Mouse (Mus musculus) liver, embryonic 14.5 days (tissue): ENCODE measurements around the gene Pnpla6. TPM values are rescaled to one million over a fixed set of nuclear protein-coding genes. Genes with fewer than 3 reads are reported as not detected.

Source experiments
- ATAC-seq: fragments of 200-750 bp; cut with Nextera tagmentation; 2 replicates; pipeline ENCODE4 v1.8.0; 2017; ENCODE audit warnings: moderate number of reproducible peaks, mild to moderate bottlenecking, moderate library complexity; ENCODE audit not compliant: insufficient read depth
- DNase-seq, 3 experiments: peaks; one replicate each; pipeline ENCODE4 v3.0.0-alpha.2; 2012 to 2013; ENCODE audit warnings: low read depth in 3 of 3, low spot score in 3 of 3
- H3K27ac ChIP-seq: fragments of 300-500 bp; sonication (generic); 2 replicates; pipeline ENCODE4 v1.5.1; 2014; ENCODE audit warnings: moderate library complexity, mild to moderate bottlenecking, control low read depth, inconsistent platforms
- H3K27me3 ChIP-seq: fragments of 300-500 bp; sonication (generic); 2 replicates; pipeline ENCODE4 v1.6.1; 2014; ENCODE audit warnings: mild to moderate bottlenecking, low read length, moderate library complexity; ENCODE audit not compliant: control insufficient read depth, insufficient read depth
- H3K36me3 ChIP-seq: fragments of 300-500 bp; sonication (generic); replicated peaks from 2 replicates; pipeline ENCODE4 v1.6.1; 2014; ENCODE audit warnings: low read depth; ENCODE audit not compliant: control insufficient read depth, insufficient read depth
- H3K4me1 ChIP-seq, 2 experiments: fragments of 200-500 bp in 1 of 2; fragments of 300-500 bp in 1 of 2; sonication (generic) in 1 of 2; replicated peaks; 2 replicates each; pipeline ENCODE4 v1.6.1; 2012 to 2014; ENCODE audit warnings: antibody characterized with exemption in 1 of 2, inconsistent platforms in 1 of 2, low read length in 1 of 2; ENCODE audit not compliant: control insufficient read depth in 2 of 2, insufficient read depth in 2 of 2
- H3K4me2 ChIP-seq: fragments of 300-500 bp; sonication (generic); 2 replicates; pipeline ENCODE4 v1.6.1; 2014; ENCODE audit warnings: low read depth, mild to moderate bottlenecking, control low read depth, moderate library complexity
- H3K4me3 ChIP-seq, 2 experiments: fragments of 200-500 bp in 1 of 2; fragments of 300-500 bp in 1 of 2; sonication (generic) in 1 of 2; 2 replicates each; pipeline ENCODE4 v1.5.1; 2012 to 2014; ENCODE audit warnings: low read depth in 2 of 2, low read length in 2 of 2, mild to moderate bottlenecking in 2 of 2, control low read depth in 1 of 2, inconsistent platforms in 1 of 2, moderate library complexity in 1 of 2; ENCODE audit not compliant: insufficient read depth in 1 of 2
- H3K9ac ChIP-seq: fragments of 300-500 bp; sonication (generic); replicated peaks from 2 replicates; pipeline ENCODE4 v1.6.1; 2014; ENCODE audit warnings: mild to moderate bottlenecking, control low read depth, moderate library complexity
- H3K9me3 ChIP-seq: fragments of 300-500 bp; sonication (generic); 2 replicates; pipeline ENCODE4 v1.6.1; 2016; ENCODE audit warnings: low read length, mixed read lengths; ENCODE audit not compliant: control insufficient read depth
- CTCF ChIP-seq: IDR thresholded peaks from 2 replicates; pipeline ENCODE4 v1.5.1; 2016; ENCODE audit warnings: antibody characterized with exemption, low read depth, control low read depth
- EP300 ChIP-seq: IDR thresholded peaks from 2 replicates; pipeline ENCODE4 v1.6.1; 2016; ENCODE audit warnings: antibody characterized with exemption, low read depth
- WGBS: fragments of 180-500 bp; shearing (Covaris S2); extraction: QIAGEN DNeasy Blood & Tissue Kit; methylation state at CpG from one replicate; pipeline ENCODE4 v1.1.7; 2014; ENCODE audit not compliant: insufficient replicate concordance; 5-methylcytosine and 5-hydroxymethylcytosine counted together
- polyA plus RNA-seq, 2 experiments: library from polyadenylated mRNA; depleted of rRNA in 1 of 2; stranded (reverse) in 1 of 2; unstranded in 1 of 2; fragments of >200 nt; fragmentation: Nextera tagmentation in 1 of 2; extraction: Ambion mirVana in 1 of 2; gene quantifications; 2 replicates each; pipeline versions ENCODE4 v1.2.1 to v1.2.3; 2012 to 2014

Pnpla6 gene
- polyA plus RNA-seq, 2 experiments, result 6.5 to 14.2 TPM

GRCm38 (mm10) chr8:3517117-3517495, 1.9 kb downstream of the Pnpla6 start:
- TF ChIP-seq CTCF (no peak), EP300 (no peak)
- 3% methylated on average over 16 of the region's 16 CpGs for WGBS
- DNase-seq (no peak), ATAC-seq (no peak)
- Histone ChIP-seq H3K27ac (peak overlapping the region; percentile 24), H3K4me1 (peaks cover 34% of the 10 kb centered on the region in 2 experiments), H3K4me3 (peak overlapping the region; percentile 79 to 84), H3K9ac (peak overlapping the region; percentile 77), H3K9me3 (no peaks in the 10 kb centered on the region), H3K36me3 (no peaks in the 10 kb centered on the region; the same call in none of the 2 replicates), H3K4me2 (peak overlapping the region; percentile 100), H3K27me3 (no peaks in the 10 kb centered on the region)

GRCm38 (mm10) chr8:3522007-3522697, 7.0 kb downstream of the Pnpla6 start:
- peak overlapping the region; percentile 22 to 39 for H3K4me3 ChIP-seq
- 47% methylated on average over 13 of the region's 13 CpGs for WGBS
- H3K9me3 ChIP-seq, result no peaks in the 10 kb centered on the region
- peaks cover 38 to 42% of the 10 kb centered on the region in 2 experiments for H3K4me1 ChIP-seq
- TF ChIP-seq CTCF (no peak), EP300 (peak; percentile 93)
- H3K9ac ChIP-seq, result peak overlapping the region; percentile 59
- peak overlapping the region; percentile 96 for H3K27ac ChIP-seq
- H3K4me2 ChIP-seq, result peak overlapping the region; percentile 71
- peak; percentile 76 to 78 (median 77) for DNase-seq
- ATAC-seq, result peak; percentile 99
- no peaks in the 10 kb centered on the region for H3K27me3 ChIP-seq
- peaks cover 21% of the 10 kb centered on the region for H3K36me3 ChIP-seq

GRCm38 (mm10) chr8:3530816-3531215, 15.6 kb downstream of the Pnpla6 start:
- TF ChIP-seq EP300, result no peak
- no peak for TF ChIP-seq CTCF
- ATAC-seq, result no peak
- Histone ChIP-seq H3K4me3 (no peak overlapping the region), H3K36me3 (peaks cover 16% of the 10 kb centered on the region), H3K9ac (no peak overlapping the region), H3K4me1 (peaks cover 2 to 4% of the 10 kb centered on the region in 2 experiments), H3K9me3 (no peaks in the 10 kb centered on the region), H3K27ac (no peak overlapping the region), H3K27me3 (no peaks in the 10 kb centered on the region), H3K4me2 (no peak overlapping the region)
- 63% methylated on average over 5 of the region's 5 CpGs for WGBS
- no peak for DNase-seq

GRCm38 (mm10) chr8:3531936-3532335, 16.8 kb downstream of the Pnpla6 start:
- no peak overlapping the region for H3K27ac ChIP-seq
- DNase-seq, result no peak

GRCm38 (mm10) chr8:3536053-3536841, 21.1 kb downstream of the Pnpla6 start:
- DNase-seq (peak; percentile 60 to 77 (median 64)), ATAC-seq (peak; percentile 82)
- no peak overlapping the region for H3K9ac ChIP-seq
- WGBS, result 54% methylated on average over 15 of the region's 15 CpGs
- H3K4me1 ChIP-seq, result peaks cover 6 to 11% of the 10 kb centered on the region in 2 experiments
- H3K4me3 ChIP-seq, result no peak overlapping the region
- H3K27me3 ChIP-seq, result no peaks in the 10 kb centered on the region
- no peak for TF ChIP-seq EP300
- H3K4me2 ChIP-seq, result peak overlapping the region; percentile 33
- H3K9me3 ChIP-seq, result no peaks in the 10 kb centered on the region
- H3K27ac ChIP-seq, result no peak overlapping the region
- H3K36me3 ChIP-seq, result peaks cover 16% of the 10 kb centered on the region

More at GRCm38 (mm10) chr8:3531936-3532335, 16.8 kb downstream of the Pnpla6 start:
- TF ChIP-seq CTCF (no peak), EP300 (no peak)
- no peaks in the 10 kb centered on the region for H3K9me3 ChIP-seq
- ATAC-seq, result no peak
- no peak overlapping the region for H3K4me2 ChIP-seq
- no peaks in the 10 kb centered on the region for H3K27me3 ChIP-seq
- H3K4me1 ChIP-seq, result peaks cover 6 to 11% of the 10 kb centered on the region in 2 experiments
- WGBS, result 93% methylated on average over 18 of the region's 18 CpGs
- H3K4me3 ChIP-seq, result no peak overlapping the region
- no peak overlapping the region for H3K9ac ChIP-seq
- peaks cover 12% of the 10 kb centered on the region for H3K36me3 ChIP-seq
